Mouse (Mus musculus): ENCODE data around the gene Sgsm2.

DNA sequence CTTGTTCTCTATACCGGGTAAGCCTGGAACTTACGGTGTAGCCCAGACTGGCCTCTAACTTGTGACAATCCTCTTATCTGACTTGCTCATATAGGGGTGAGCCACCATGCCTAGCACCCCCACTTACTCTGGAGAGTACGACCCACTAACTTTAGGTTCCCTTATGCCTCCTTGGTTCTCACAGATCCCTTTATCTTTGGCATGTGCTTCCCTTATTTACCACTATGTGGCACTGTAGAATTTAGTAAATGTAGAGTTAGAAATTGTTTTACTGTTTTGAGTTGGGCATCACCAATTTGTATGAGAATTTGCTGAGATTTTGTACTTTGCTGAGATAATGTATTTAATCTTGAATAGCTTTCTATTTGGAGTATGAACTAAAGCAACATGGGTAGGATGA lies 49.5 kb upstream of the Sgsm2 start:
- TF ChIP-seq CTCF (IDR thresholded peaks at IDR 0.05; ENCODE audit: low read depth) (peak; percentile 70), EP300 (IDR thresholded peaks at IDR 0.05; ENCODE audit: low read depth) (no peak)

Data from heart, postnatal 0 days (tissue).